Mouse (Mus musculus) heart, postnatal 0 days (tissue): Measurements from ENCODE around the gene Esr1. TPM values are rescaled to one million over a fixed set of nuclear protein-coding genes. Genes with fewer than 3 reads are reported as not detected.
A peak's percentile ranks its signal among the peaks of the same experiment; 100 is the strongest.

Source experiments
- ATAC-seq: fragments of 200-750 bp; cut with Nextera tagmentation; 2 replicates; pipeline ENCODE4 v1.8.0; 2017; ENCODE audit warnings: low read depth, moderate number of reproducible peaks, moderate library complexity; ENCODE audit not compliant: insufficient read depth
- DNase-seq: peaks from one replicate; pipeline ENCODE4 v3.0.0-alpha.2; 2016; ENCODE audit warnings: low spot score
- H3K27ac ChIP-seq: fragments of 300-500 bp; sonication (generic); 2 replicates; pipeline ENCODE4 v1.5.1; 2014; ENCODE audit warnings: low read depth, mild to moderate bottlenecking
- H3K27me3 ChIP-seq: fragments of 300-500 bp; sonication (generic); 2 replicates; pipeline ENCODE4 v1.6.1; 2014; ENCODE audit warnings: low read length, mixed read lengths; ENCODE audit not compliant: control insufficient read depth, insufficient read depth
- H3K36me3 ChIP-seq: fragments of 300-500 bp; sonication (generic); replicated peaks from 2 replicates; pipeline ENCODE4 v1.6.1; 2014; ENCODE audit warnings: low read length, mixed read lengths; ENCODE audit not compliant: control insufficient read depth, insufficient read depth
- H3K4me1 ChIP-seq: fragments of 300-500 bp; sonication (generic); 2 replicates; pipeline ENCODE4 v1.6.1; 2014; ENCODE audit warnings: antibody characterized with exemption; ENCODE audit not compliant: control insufficient read depth, insufficient read depth
- H3K4me2 ChIP-seq: fragments of 300-500 bp; sonication (generic); 2 replicates; pipeline ENCODE4 v1.6.1; 2014; ENCODE audit warnings: low read depth, mild to moderate bottlenecking, low read length, moderate library complexity
- H3K4me3 ChIP-seq: fragments of 300-500 bp; sonication (generic); 2 replicates; pipeline ENCODE4 v1.5.1; 2014; ENCODE audit warnings: low read depth, low read length
- H3K9ac ChIP-seq: fragments of 300-500 bp; sonication (generic); replicated peaks from 2 replicates; pipeline ENCODE4 v1.6.1; 2014; ENCODE audit warnings: low read depth, low read length, mixed read lengths
- H3K9me3 ChIP-seq: fragments of 300-500 bp; sonication (generic); replicated peaks from 2 replicates; pipeline ENCODE4 v1.6.1; 2016; ENCODE audit warnings: low read length; ENCODE audit not compliant: control insufficient read depth
- CTCF ChIP-seq: IDR thresholded peaks from 2 replicates; pipeline ENCODE4 v1.5.1; 2016; ENCODE audit warnings: antibody characterized with exemption, control low read depth, low read depth
- EP300 ChIP-seq: IDR thresholded peaks from 2 replicates; pipeline ENCODE4 v1.6.1; 2016; ENCODE audit warnings: antibody characterized with exemption, low read depth
- WGBS: fragments of 180-500 bp; shearing (Covaris S2); extraction: QIAGEN DNeasy Blood & Tissue Kit; methylation state at CpG from one replicate; pipeline ENCODE4 v1.1.7; 2014; 5-methylcytosine and 5-hydroxymethylcytosine counted together
- polyA plus RNA-seq: library from polyadenylated mRNA; unstranded; fragments of >200 nt; fragmentation: Nextera tagmentation; extraction: Ambion mirVana; gene quantifications from 2 replicates; pipeline ENCODE4 v1.2.1, GENCODE M21; 2015
- total RNA-seq: library from RNA; depleted of rRNA; stranded (reverse); fragments of >200 nt; gene quantifications from 2 replicates; pipeline ENCODE4 v1.2.3, GENCODE M21; 2014; ENCODE audit warnings: low replicate concordance

The Esr1 gene
- total and polyA plus RNA-seq, 2 experiments from 2014 or later: 0.14 to 0.50 TPM

- DNase-seq: no peak
- Histone ChIP-seq H3K27ac (no peak overlapping the region), H3K4me2 (no peak overlapping the region), H3K36me3 (no peaks in the 10 kb centered on the region), H3K4me3 (no peak overlapping the region), H3K27me3 (no peaks in the 10 kb centered on the region), H3K4me1 (no peaks in the 10 kb centered on the region), H3K9ac (no peak overlapping the region), H3K9me3 (no peaks in the 10 kb centered on the region)
- ATAC-seq: no peak
- TF ChIP-seq EP300 (no peak), CTCF (no peak)
- 62% methylated on average over 3 of the region's 3 CpGs for WGBS
These were observed 164.1 kb downstream of the Esr1 start for GRCm38 (mm10) chr10:4775541-4775940.

- ATAC-seq: no peak
- Histone ChIP-seq H3K4me1 (no peaks in the 10 kb centered on the region), H3K27me3 (no peaks in the 10 kb centered on the region), H3K9me3 (no peaks in the 10 kb centered on the region), H3K36me3 (no peaks in the 10 kb centered on the region), H3K9ac (no peak overlapping the region), H3K4me3 (no peak overlapping the region), H3K27ac (no peak overlapping the region), H3K4me2 (no peak overlapping the region)
- whole genome bisulfite sequencing: 60% methylated on average over 6 of the region's 6 CpGs
- TF ChIP-seq CTCF (no peak), EP300 (no peak)
- DNase-seq: peak; percentile 13
These were observed 164.8 kb downstream of the Esr1 start for GRCm38 (mm10) chr10:4776007-4776713.

GRCm38 (mm10) chr10:4776714-4777090 lies 165.3 kb downstream of the Esr1 start:
- ATAC-seq (no peak), DNase-seq (no peak)
- no peak for TF ChIP-seq EP300
- TF ChIP-seq CTCF: no peak
- H3K36me3 ChIP-seq: no peaks in the 10 kb centered on the region
- H3K27ac ChIP-seq: no peak overlapping the region
- no peaks in the 10 kb centered on the region for H3K4me1 ChIP-seq
- no peak overlapping the region for H3K4me2 ChIP-seq
- no peaks in the 10 kb centered on the region for H3K9me3 ChIP-seq
- no peak overlapping the region for H3K4me3 ChIP-seq
- H3K27me3 ChIP-seq: no peaks in the 10 kb centered on the region
- 69% methylated on average over 4 of the region's 4 CpGs for WGBS
- H3K9ac ChIP-seq: no peak overlapping the region

- no peak overlapping the region for H3K4me3 ChIP-seq
- no peak overlapping the region for H3K4me2 ChIP-seq
- 42% methylated on average over 3 of the region's 3 CpGs for WGBS
- TF ChIP-seq EP300 (no peak), CTCF (no peak)
- H3K27me3 ChIP-seq: no peaks in the 10 kb centered on the region
- H3K36me3 ChIP-seq: no peaks in the 10 kb centered on the region
- no peak overlapping the region for H3K27ac ChIP-seq
- H3K9ac ChIP-seq: no peak overlapping the region
- DNase-seq (no peak), ATAC-seq (no peak)
- H3K9me3 ChIP-seq: no peaks in the 10 kb centered on the region
- H3K4me1 ChIP-seq: no peaks in the 10 kb centered on the region
These were observed 166.6 kb downstream of the Esr1 start for GRCm38 (mm10) chr10:4777996-4778395.

- DNase-seq: no peak
- WGBS: 33% methylated on average over 6 of the region's 6 CpGs
- no peaks in the 10 kb centered on the region for H3K9me3 ChIP-seq
- no peak overlapping the region for H3K27ac ChIP-seq
- no peak overlapping the region for H3K4me2 ChIP-seq
- no peaks in the 10 kb centered on the region for H3K4me1 ChIP-seq
- no peak overlapping the region for H3K9ac ChIP-seq
- no peak overlapping the region for H3K4me3 ChIP-seq
- H3K27me3 ChIP-seq: no peaks in the 10 kb centered on the region
- TF ChIP-seq EP300: no peak
- TF ChIP-seq CTCF: no peak
- ATAC-seq: no peak
- H3K36me3 ChIP-seq: no peaks in the 10 kb centered on the region
These were observed 169.5 kb downstream of the Esr1 start for GRCm38 (mm10) chr10:4780926-4781325.
